Mouse (Mus musculus) heart, embryonic 15.5 days (tissue): ENCODE results near the gene Slc18a3. TPM values are rescaled to one million over a fixed set of nuclear protein-coding genes. Genes with fewer than 3 reads are reported as not detected.

ENCODE experiments used
- ATAC-seq: fragments of 200-750 bp; cut with Nextera tagmentation; replicated peaks from 2 replicates; pipeline ENCODE4 v1.8.0; 2017; ENCODE audit warnings: low read depth, moderate TSS enrichment; ENCODE audit not compliant: insufficient number of reproducible peaks, insufficient read depth, low FRiP score
- H3K27ac ChIP-seq: fragments of 300-500 bp; sonication (generic); 2 replicates; pipeline ENCODE4 v1.5.1; 2015; ENCODE audit warnings: mild to moderate bottlenecking, inconsistent platforms
- H3K27me3 ChIP-seq: fragments of 300-500 bp; sonication (generic); 2 replicates; pipeline ENCODE4 v1.6.1; 2015; ENCODE audit warnings: inconsistent platforms
- H3K36me3 ChIP-seq: fragments of 300-500 bp; sonication (generic); 2 replicates; pipeline ENCODE4 v1.6.1; 2015; ENCODE audit warnings: mild to moderate bottlenecking, inconsistent platforms
- H3K4me1 ChIP-seq: fragments of 300-500 bp; sonication (generic); replicated peaks from 2 replicates; pipeline ENCODE4 v1.6.1; 2015; ENCODE audit warnings: inconsistent platforms
- H3K4me2 ChIP-seq: fragments of 300-500 bp; sonication (generic); 2 replicates; pipeline ENCODE4 v1.6.1; 2015; ENCODE audit warnings: inconsistent platforms, mild to moderate bottlenecking, moderate library complexity
- H3K4me3 ChIP-seq: fragments of 300-500 bp; sonication (generic); 2 replicates; pipeline ENCODE4 v1.5.1; 2015; ENCODE audit warnings: mild to moderate bottlenecking, inconsistent platforms
- H3K9ac ChIP-seq: fragments of 300-500 bp; sonication (generic); 2 replicates; pipeline ENCODE4 v1.6.1; 2015; ENCODE audit warnings: mild to moderate bottlenecking, inconsistent platforms
- H3K9me3 ChIP-seq: fragments of 300-500 bp; sonication (generic); replicated peaks from 2 replicates; pipeline ENCODE4 v1.6.1; 2016; ENCODE audit warnings: inconsistent platforms
- WGBS: fragments of 180-500 bp; shearing (Covaris S2); methylation state at CpG from one replicate; pipeline ENCODE4 v1.1.7; 2015; ENCODE audit warnings: mixed read lengths; 5-methylcytosine and 5-hydroxymethylcytosine counted together
- polyA plus RNA-seq: library from polyadenylated mRNA; unstranded; fragments of >200 nt; fragmentation: Nextera tagmentation; extraction: Ambion mirVana; gene quantifications from 2 replicates; pipeline ENCODE4 v1.2.1, GENCODE M21; 2015

Gene Slc18a3
- polyA plus RNA-seq, 1 experiment from 2014 or later = 0.13 TPM

DNA sequence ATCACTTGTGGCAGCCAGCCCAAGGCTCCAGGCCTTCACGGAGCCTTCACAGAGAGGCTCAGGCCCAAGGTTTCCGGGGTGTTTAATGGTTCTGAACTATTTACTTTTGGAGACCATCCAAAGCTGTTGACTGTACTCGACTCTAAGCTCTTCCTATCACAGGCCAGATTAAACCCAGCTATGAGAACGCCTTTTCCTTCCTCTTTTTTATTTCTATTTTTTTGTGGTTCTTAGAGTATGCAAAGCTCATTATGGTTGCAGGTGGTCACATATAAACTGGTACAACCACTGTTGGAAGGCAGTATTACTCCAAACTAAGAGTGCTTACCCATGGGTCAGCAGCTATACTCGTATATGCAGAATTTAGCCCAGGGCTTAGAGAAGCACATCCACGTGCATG, 17.7 kb downstream of the Slc18a3 start:
- Histone ChIP-seq H3K27me3 (peaks cover 13% of the 10 kb centered on the region; the same call in 1 of the 2 replicates), H3K9me3 (no peaks in the 10 kb centered on the region), H3K27ac (no peak overlapping the region), H3K9ac (no peak overlapping the region), H3K4me1 (no peaks in the 10 kb centered on the region), H3K36me3 (no peaks in the 10 kb centered on the region), H3K4me2 (no peak overlapping the region), H3K4me3 (no peak overlapping the region)
- 71% methylated on average over 6 of the region's 6 CpGs for WGBS
- ATAC-seq = no peak

DNA sequence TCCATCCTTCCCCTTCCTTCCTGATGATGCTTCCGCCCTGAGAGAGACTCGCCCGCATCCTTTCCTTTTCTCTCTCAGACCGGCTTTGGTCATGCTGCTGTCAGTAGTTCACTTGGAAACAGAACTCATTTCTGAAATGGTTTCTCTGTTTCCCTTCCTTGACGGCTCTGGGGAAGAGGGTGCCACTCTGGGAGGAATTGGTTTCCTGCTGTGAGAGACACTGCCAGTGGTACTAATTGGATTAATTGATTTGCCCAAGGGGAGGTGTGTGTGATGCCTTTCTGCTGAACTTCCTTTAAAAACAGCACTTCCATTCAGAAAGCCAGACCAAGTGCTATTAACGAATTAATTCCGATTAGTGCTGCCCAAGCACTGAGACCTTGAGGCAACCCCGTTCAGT, 21.2 kb downstream of the Slc18a3 start:
- Histone ChIP-seq H3K9me3 (no peaks in the 10 kb centered on the region), H3K36me3 (no peaks in the 10 kb centered on the region), H3K4me1 (no peaks in the 10 kb centered on the region), H3K27me3 (peaks cover 14% of the 10 kb centered on the region; the same call in 1 of the 2 replicates), H3K27ac (no peak overlapping the region), H3K4me3 (no peak overlapping the region), H3K9ac (no peak overlapping the region), H3K4me2 (no peak overlapping the region)
- ATAC-seq = no peak
- 20% methylated on average over 8 of the region's 8 CpGs for WGBS

- H3K9me3 ChIP-seq = no peaks in the 10 kb centered on the region
- no peak for ATAC-seq
Measured at GRCm38 (mm10) chr14:32439744-32440143, 24.9 kb downstream of the Slc18a3 start.

GRCm38 (mm10) chr14:32439316-32439715, 25.3 kb downstream of the Slc18a3 start:
- no peak overlapping the region for H3K4me2 ChIP-seq
- 60% methylated on average over 5 of the region's 5 CpGs for WGBS
- peaks cover 14% of the 10 kb centered on the region; the same call in 1 of the 2 replicates for H3K27me3 ChIP-seq
- H3K9ac ChIP-seq = no peak overlapping the region
- H3K9me3 ChIP-seq = no peaks in the 10 kb centered on the region
- H3K4me3 ChIP-seq = no peak overlapping the region
- no peak for ATAC-seq
- H3K36me3 ChIP-seq = no peaks in the 10 kb centered on the region
- H3K27ac ChIP-seq = no peak overlapping the region
- no peaks in the 10 kb centered on the region for H3K4me1 ChIP-seq

More at GRCm38 (mm10) chr14:32439744-32440143, 24.9 kb downstream of the Slc18a3 start:
- WGBS = 30% methylated on average over 3 of the region's 3 CpGs
- Histone ChIP-seq H3K27me3 (peaks cover 14% of the 10 kb centered on the region; the same call in 1 of the 2 replicates), H3K4me3 (no peak overlapping the region), H3K27ac (no peak overlapping the region), H3K9ac (no peak overlapping the region), H3K36me3 (no peaks in the 10 kb centered on the region), H3K4me2 (no peak overlapping the region), H3K4me1 (no peaks in the 10 kb centered on the region)

- WGBS = 42% methylated on average over 5 of the region's 5 CpGs
- Histone ChIP-seq H3K4me3 (no peak overlapping the region), H3K9ac (no peak overlapping the region), H3K27ac (no peak overlapping the region), H3K4me2 (no peak overlapping the region), H3K27me3 (peaks cover 7% of the 10 kb centered on the region; the same call in 1 of the 2 replicates), H3K9me3 (no peaks in the 10 kb centered on the region), H3K4me1 (no peaks in the 10 kb centered on the region), H3K36me3 (no peaks in the 10 kb centered on the region)
- ATAC-seq = no peak
Measured at GRCm38 (mm10) chr14:32437352-32437793, 27.3 kb downstream of the Slc18a3 start.

DNA sequence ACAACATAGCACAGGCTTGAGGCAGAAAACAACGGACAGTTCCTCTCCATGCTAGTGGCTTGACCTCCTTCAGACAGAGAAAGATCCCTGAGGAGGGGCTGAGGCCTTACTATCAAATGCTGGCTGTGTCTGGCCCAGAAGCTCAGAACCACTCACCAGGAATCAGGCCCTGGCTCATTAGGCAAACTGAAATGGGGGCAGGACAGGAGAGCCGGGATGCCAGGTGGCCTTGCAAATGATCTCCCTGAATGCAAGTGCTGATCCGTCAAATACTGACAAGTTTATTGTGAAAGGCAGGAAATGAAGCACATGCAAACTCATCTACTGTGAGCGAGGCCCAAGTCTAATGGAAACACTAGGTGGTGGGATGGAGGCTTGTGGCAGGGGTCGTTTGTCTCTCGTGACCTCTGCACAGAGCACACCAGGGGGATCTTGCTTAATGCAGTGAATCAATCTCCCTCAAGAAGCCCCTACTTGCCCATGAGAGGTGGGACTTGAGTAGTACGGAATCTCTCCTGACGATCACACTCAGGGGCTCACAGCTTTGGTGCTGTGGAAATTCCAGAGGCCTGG, 35.5 kb downstream of the Slc18a3 start:
- peaks cover 25% of the 10 kb centered on the region for H3K27me3 ChIP-seq
- H3K4me1 ChIP-seq = no peaks in the 10 kb centered on the region
- no peak overlapping the region for H3K4me2 ChIP-seq
- ATAC-seq = no peak
- no peaks in the 10 kb centered on the region for H3K9me3 ChIP-seq
- H3K4me3 ChIP-seq = no peak overlapping the region
- WGBS = 43% methylated on average over 8 of the region's 8 CpGs
- H3K27ac ChIP-seq = no peak overlapping the region
- no peak overlapping the region for H3K9ac ChIP-seq
- no peaks in the 10 kb centered on the region for H3K36me3 ChIP-seq

DNA sequence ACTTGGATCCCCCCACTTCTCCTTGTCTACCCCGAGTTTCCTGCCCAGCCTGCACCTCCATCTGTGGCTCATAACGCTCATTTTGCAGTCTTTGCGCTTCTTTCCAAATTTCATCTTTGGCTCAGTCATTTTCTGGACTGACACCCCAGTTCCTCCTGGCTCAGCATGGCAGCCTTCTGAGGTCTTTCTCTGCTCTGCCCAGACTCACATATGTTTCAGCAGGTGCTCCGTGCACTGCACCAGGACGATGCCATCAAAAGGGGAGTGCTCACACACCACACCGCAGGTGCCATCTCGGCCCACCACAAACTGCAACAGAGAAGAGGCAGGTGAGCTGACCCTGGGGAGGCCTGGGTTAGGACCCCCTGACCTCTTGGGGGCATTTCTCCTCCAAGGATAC, 40.7 kb downstream of the Slc18a3 start:
- no peaks in the 10 kb centered on the region for H3K9me3 ChIP-seq
- no peak overlapping the region for H3K27ac ChIP-seq
- 85% methylated on average over 7 of the region's 7 CpGs for WGBS
- no peaks in the 10 kb centered on the region for H3K36me3 ChIP-seq
- H3K9ac ChIP-seq = no peak overlapping the region
- H3K4me3 ChIP-seq = no peak overlapping the region
- no peak for ATAC-seq
- peaks cover 29% of the 10 kb centered on the region for H3K27me3 ChIP-seq
- H3K4me1 ChIP-seq = no peaks in the 10 kb centered on the region
- H3K4me2 ChIP-seq = no peak overlapping the region

DNA sequence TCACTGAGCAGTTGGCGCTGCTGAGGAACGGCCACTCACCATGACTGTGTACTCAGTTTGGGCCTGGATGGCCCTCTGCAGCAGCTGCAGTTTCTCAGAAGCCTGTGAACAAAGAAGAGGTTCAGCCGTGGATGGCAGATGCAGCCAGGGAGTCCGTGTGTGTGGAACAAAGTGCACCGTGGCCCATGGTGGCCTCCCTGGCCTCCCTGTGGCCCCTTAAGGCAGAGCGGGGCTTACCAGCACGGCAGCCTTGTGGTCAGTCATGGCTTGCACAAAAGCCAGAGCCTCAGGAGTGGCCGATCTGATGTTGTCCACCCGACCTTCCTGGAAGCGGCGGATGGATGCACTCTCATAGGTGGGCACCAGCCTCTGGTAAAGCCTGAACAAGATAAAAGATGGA, 45.9 kb downstream of the Slc18a3 start:
- WGBS = 79% methylated on average over 11 of the region's 11 CpGs
- Histone ChIP-seq H3K4me1 (no peaks in the 10 kb centered on the region), H3K9me3 (no peaks in the 10 kb centered on the region), H3K27ac (no peak overlapping the region), H3K9ac (no peak overlapping the region), H3K27me3 (peaks cover 9% of the 10 kb centered on the region), H3K36me3 (no peaks in the 10 kb centered on the region), H3K4me3 (no peak overlapping the region), H3K4me2 (no peak overlapping the region)
- ATAC-seq = no peak

Other genes with a start within 250 kb of the Slc18a3 start
- 10.9 and 12.2 TPM in 2 replicates for gene Ogdhl, start 142.8 kb downstream of the Slc18a3 start, polyA plus RNA-seq
- gene 1700024G13Rik, start 76.5 kb downstream of the Slc18a3 start, polyA plus RNA-seq = not detected in 2 replicates
- 0.34 TPM in 1 of 2 replicates, not detected in the other for gene Chat, start 1.1 kb upstream of the Slc18a3 start, polyA plus RNA-seq
- gene Ercc6, start 48.7 kb upstream of the Slc18a3 start, polyA plus RNA-seq = 10.3 and 12.5 TPM in 2 replicates
- 0.24 and 0.43 TPM in 2 replicates for gene Prrxl1, start 134.6 kb upstream of the Slc18a3 start, polyA plus RNA-seq
- gene 3425401B19Rik, start 220.4 kb upstream of the Slc18a3 start, polyA plus RNA-seq = 11.1 and 11.3 TPM in 2 replicates